ENCODE assay signal across 25 mouse cellular contexts in genomic region chr8:10565231-10566029, GRCm38 (mm10).
A peak's percentile ranks its signal among the peaks of the same experiment; 100 is the strongest.
DNase-seq lines count a peak whose midpoint lies in the region; ATAC-seq lines count a peak whose summit lies in the region.
"Had no signal": no experiment of that assay in that cellular context is flagged by ENCODE, and none has a peak within 500 bp of the region (broad histone marks: within the 10 kb centered on the region; RNA-seq: fewer than 3 reads in every experiment).

No protein-coding gene starts in this region.

- peaks cover 4% of the 10 kb centered on the region; the same call in 1 of the 2 replicates for H3K4me1 ChIP-seq in heart, embryonic 16.5 days (ENCODE audit: control insufficient read depth, insufficient read depth, low read length)
- H3K4me1 ChIP-seq: embryonic facial prominence, embryonic 15.5 days; liver, embryonic 15.5 days had no signal

- H3K27ac ChIP-seq in heart, embryonic 16.5 days (ENCODE audit: low read length): no peak overlapping the region
- H3K27ac ChIP-seq: embryonic facial prominence, embryonic 15.5 days; forebrain, embryonic 10.5 days; liver, embryonic 15.5 days; midbrain, embryonic 10.5 days; neural tube, embryonic 15.5 days had no signal

- intact Hi-C loops in heart, postnatal 36 days (cut with DNase I): no loop called here

- H3K9me3 ChIP-seq in heart, embryonic 16.5 days (replicated peaks; ENCODE audit: control insufficient read depth, low read length): no peaks in the 10 kb centered on the region; the same call in 1 of the 2 replicates
- H3K9me3 ChIP-seq: embryonic facial prominence, embryonic 15.5 days; forebrain, embryonic 10.5 days; G1E; liver, embryonic 15.5 days; midbrain, embryonic 10.5 days; neural tube, embryonic 15.5 days had no signal

- H3K36me3 ChIP-seq in heart, embryonic 16.5 days (ENCODE audit: control insufficient read depth, insufficient read depth): no peaks in the 10 kb centered on the region
- H3K36me3 ChIP-seq: embryonic facial prominence, embryonic 15.5 days; forebrain, embryonic 10.5 days; G1E; liver, embryonic 15.5 days; neural tube, embryonic 15.5 days had no signal

- ATAC-seq in heart, embryonic 16.5 days (replicated peaks; ENCODE audit: extremely low read depth, insufficient read depth, low FRiP score): 0 out of 2 replicates have a peak, but pooled peaks have one; percentile 18
- peak; percentile 65 for ATAC-seq in granulocyte monocyte progenitor cell, adult 5-6 weeks (replicated peaks; ENCODE audit: poor library complexity, severe bottlenecking)
- no peak for ATAC-seq in erythroblast, adult 5-6 weeks (replicated peaks; ENCODE audit: low FRiP score, poor library complexity, severe bottlenecking)
- ATAC-seq: hindbrain, embryonic 16.5 days; lung, postnatal 0 days had no signal

- DNase-seq in heart, postnatal 36 days: no peak
- peak; percentile 7 for DNase-seq in CD4-positive helper T cell, adult 2 months (ENCODE audit: low read depth, low spot score)
- DNase-seq in ES-CJ7 (ENCODE audit: low read depth, low spot score): peak; percentile 16
- DNase-seq in right cerebral cortex, postnatal 36 days (ENCODE audit: low spot score in 2 of 2): no peak
- DNase-seq in yolk sac, embryonic 10.5 days (ENCODE audit: low spot score): no peak
- DNase-seq: adrenal gland, postnatal 14 days; cerebellum, adult 9-10 months; gastrocnemius, postnatal 36 days; heart, postnatal 10 days; kidney, adult 18-20 months; kidney, postnatal 10 days; layer of hippocampus, postnatal 36 days; right cerebral cortex, postnatal 25 days; thymus, adult 2 months had no signal

- no peak overlapping the region for H3K9ac ChIP-seq in heart, embryonic 16.5 days (ENCODE audit: low read length)
- H3K9ac ChIP-seq: embryonic facial prominence, embryonic 15.5 days; liver, embryonic 15.5 days; neural tube, embryonic 15.5 days had no signal

- no peaks in the 10 kb centered on the region for H3K27me3 ChIP-seq in heart, embryonic 16.5 days (ENCODE audit: control insufficient read depth, insufficient read depth, low read length)
- H3K27me3 ChIP-seq: embryonic facial prominence, embryonic 15.5 days; liver, embryonic 15.5 days; neural tube, embryonic 15.5 days had no signal

- H3K4me3 ChIP-seq in heart, embryonic 16.5 days (ENCODE audit: low read length): no peak overlapping the region
- H3K4me3 ChIP-seq: embryonic facial prominence, embryonic 15.5 days; forebrain, embryonic 10.5 days; liver, embryonic 15.5 days; midbrain, embryonic 10.5 days; neural tube, embryonic 15.5 days had no signal

- no peak overlapping the region for H3K4me2 ChIP-seq in heart, embryonic 16.5 days (ENCODE audit: low read depth, low read length)
- H3K4me2 ChIP-seq: embryonic facial prominence, embryonic 15.5 days; liver, embryonic 15.5 days; neural tube, embryonic 15.5 days had no signal

- WGBS in heart, embryonic 16.5 days: 62% methylated on average over 11 of the region's 11 CpGs

Comparison
In these comparisons a context has a peak if more than half of its experiments do, and no peak if none do; other contexts are left out.
1. DNase-seq: peak in CD4-positive helper T cell, adult 2 months (single experiment) and ES-CJ7 (single experiment); none in heart, postnatal 36 days (0 of 2), right cerebral cortex, postnatal 36 days (0 of 2) and yolk sac, embryonic 10.5 days (single experiment).